Comparison of ENCODE assay signal across 8 mouse cellular contexts in genomic region chr17:31789068-31789583, GRCm38 (mm10).
DNase-seq lines count a peak whose midpoint lies in the region; ATAC-seq lines count a peak whose summit lies in the region.

No protein-coding gene starts in this region.

- H3K4me1 ChIP-seq in hindbrain, embryonic 12.5 days = peaks cover 33% of the 10 kb centered on the region
- H3K4me1 ChIP-seq in hindbrain, embryonic 14.5 days (replicated peaks; ENCODE audit: control insufficient read depth, insufficient read depth, low read length) = peaks cover 32% of the 10 kb centered on the region
- peaks cover 22% of the 10 kb centered on the region for H3K4me1 ChIP-seq in forebrain, embryonic 16.5 days (replicated peaks; ENCODE audit: control insufficient read depth, insufficient read depth, low read length)
- H3K4me1 ChIP-seq in midbrain, embryonic 12.5 days = peaks cover 44% of the 10 kb centered on the region

- H3K4me3 ChIP-seq in hindbrain, embryonic 12.5 days = no peak overlapping the region
- no peak overlapping the region for H3K4me3 ChIP-seq in hindbrain, embryonic 14.5 days (replicated peaks; ENCODE audit: low read length)
- no peak overlapping the region for H3K4me3 ChIP-seq in forebrain, embryonic 16.5 days (replicated peaks; ENCODE audit: low read length)
- H3K4me3 ChIP-seq in midbrain, embryonic 12.5 days = no peak overlapping the region

- H3K27me3 ChIP-seq in hindbrain, embryonic 12.5 days = peaks cover 6% of the 10 kb centered on the region; the same call in 1 of the 2 replicates
- no peaks in the 10 kb centered on the region for H3K27me3 ChIP-seq in hindbrain, embryonic 14.5 days (ENCODE audit: control insufficient read depth, insufficient read depth, low read length)
- H3K27me3 ChIP-seq in forebrain, embryonic 16.5 days (replicated peaks; ENCODE audit: control insufficient read depth, insufficient read depth, low read length) = no peaks in the 10 kb centered on the region
- peaks cover 44% of the 10 kb centered on the region for H3K27me3 ChIP-seq in midbrain, embryonic 12.5 days

- H3K9ac ChIP-seq in hindbrain, embryonic 12.5 days = no peak overlapping the region
- H3K9ac ChIP-seq in hindbrain, embryonic 14.5 days = no peak overlapping the region
- no peak overlapping the region for H3K9ac ChIP-seq in forebrain, embryonic 16.5 days (replicated peaks; ENCODE audit: low read depth, low read length)
- H3K9ac ChIP-seq in midbrain, embryonic 12.5 days (replicated peaks) = no peak overlapping the region

- 84% methylated on average over 9 of the region's 9 CpGs for WGBS in hindbrain, embryonic 12.5 days
- 80% methylated on average over 9 of the region's 9 CpGs for WGBS in hindbrain, embryonic 14.5 days
- 82% methylated on average over 9 of the region's 9 CpGs for WGBS in forebrain, embryonic 16.5 days
- WGBS in midbrain, embryonic 12.5 days = 76% methylated on average over 9 of the region's 9 CpGs

- no peaks in the 10 kb centered on the region for H3K36me3 ChIP-seq in hindbrain, embryonic 12.5 days
- no peaks in the 10 kb centered on the region for H3K36me3 ChIP-seq in hindbrain, embryonic 14.5 days (replicated peaks; ENCODE audit: control insufficient read depth, insufficient read depth)
- no peaks in the 10 kb centered on the region for H3K36me3 ChIP-seq in forebrain, embryonic 16.5 days (ENCODE audit: control insufficient read depth, insufficient read depth)
- H3K36me3 ChIP-seq in midbrain, embryonic 12.5 days = no peaks in the 10 kb centered on the region

- H3K9me3 ChIP-seq in hindbrain, embryonic 12.5 days (replicated peaks) = no peaks in the 10 kb centered on the region
- H3K9me3 ChIP-seq in hindbrain, embryonic 14.5 days (ENCODE audit: control insufficient read depth, low read length) = no peaks in the 10 kb centered on the region
- no peaks in the 10 kb centered on the region for H3K9me3 ChIP-seq in forebrain, embryonic 16.5 days (ENCODE audit: control insufficient read depth, low read length)
- H3K9me3 ChIP-seq in midbrain, embryonic 12.5 days = no peaks in the 10 kb centered on the region

- no peak overlapping the region for H3K4me2 ChIP-seq in hindbrain, embryonic 12.5 days (replicated peaks)
- H3K4me2 ChIP-seq in hindbrain, embryonic 14.5 days (replicated peaks) = no peak overlapping the region
- H3K4me2 ChIP-seq in forebrain, embryonic 16.5 days (ENCODE audit: low read length) = no peak overlapping the region
- no peak overlapping the region for H3K4me2 ChIP-seq in midbrain, embryonic 12.5 days (replicated peaks)

- no peak for DNase-seq in hindbrain, embryonic 14.5 days (ENCODE audit: low spot score)
- no peak for DNase-seq in layer of hippocampus, adult 9-10 months (ENCODE audit: low spot score)
- DNase-seq in right cerebral cortex, postnatal 14 days = no peak
- DNase-seq in layer of hippocampus, adult 9-11 months = no peak

- 0 out of 2 replicates have a peak overlapping the region, but pooled peaks have one; percentile 70 for H3K27ac ChIP-seq in hindbrain, embryonic 12.5 days
- no peak overlapping the region for H3K27ac ChIP-seq in hindbrain, embryonic 14.5 days
- H3K27ac ChIP-seq in forebrain, embryonic 16.5 days (ENCODE audit: low read length) = peak overlapping the region; percentile 41
- H3K27ac ChIP-seq in midbrain, embryonic 12.5 days (replicated peaks) = peak overlapping the region; percentile 80; the same call in 1 of the 2 replicates

- no peak for ATAC-seq in hindbrain, embryonic 12.5 days (ENCODE audit: low FRiP score)
- ATAC-seq in hindbrain, embryonic 14.5 days (ENCODE audit: low FRiP score) = no peak
- peak; percentile 91 for ATAC-seq in CD4-positive, CD25-positive, alpha-beta regulatory T cell, adult 4 months
- ATAC-seq in forebrain, embryonic 16.5 days = no peak
- no peak for ATAC-seq in midbrain, embryonic 12.5 days (ENCODE audit: low FRiP score, low read depth)
